Mouse (Mus musculus) urinary bladder, postnatal 36 days (tissue): ENCODE measurements around the gene Dph7.
A peak's percentile ranks its signal among the peaks of the same experiment; 100 is the strongest.
"Not testable (repeated sequence)": the region's sequence is repeated elsewhere in the genome, so short reads cannot be mapped to it uniquely, and the experiment has no call there.

Experiments used
- DNase-seq, 2 experiments: peaks; one replicate each; pipeline ENCODE4 v3.0.0; 2022; ENCODE audit warnings: low spot score in 2 of 2, mixed read lengths in 1 of 2

Dph7 gene

GRCm38 (mm10) chr2:24970386-24970785, 8.2 kb downstream of the Dph7 start:
- DNase-seq, result no peak

- DNase-seq, result not testable (repeated sequence)
These were observed 12.3 kb downstream of the Dph7 start for GRCm38 (mm10) chr2:24974452-24974851.

GRCm38 (mm10) chr2:24974906-24975703, 12.9 kb downstream of the Dph7 start, which contains the start of gene Mrpl41:
TSS of gene Mrpl41 (minus strand) at chr2:24975098.
- peak; percentile 90 to 97 for DNase-seq

GRCm38 (mm10) chr2:24975704-24976297, 13.6 kb downstream of the Dph7 start, which contains the start of gene Pnpla7:
TSS of gene Pnpla7 (plus strand) at chr2:24976033.
- DNase-seq, result peak; percentile 55 to 82

GRCm38 (mm10) chr2:24976960-24977359, 14.8 kb downstream of the Dph7 start:
- DNase-seq, result no peak

GRCm38 (mm10) chr2:24987762-24988161, 25.6 kb downstream of the Dph7 start:
- no peak for DNase-seq

- DNase-seq, result no peak
These were observed 33.1 kb downstream of the Dph7 start for GRCm38 (mm10) chr2:24995332-24995731.

GRCm38 (mm10) chr2:24996471-24996870, 34.3 kb downstream of the Dph7 start:
- no peak for DNase-seq

- no peak for DNase-seq
These were observed 38.5 kb downstream of the Dph7 start for GRCm38 (mm10) chr2:25000544-25001235.

- DNase-seq, result no peak
These were observed 42.0 kb downstream of the Dph7 start for GRCm38 (mm10) chr2:25003946-25004786.

- DNase-seq, result no peak
These were observed 44.6 kb downstream of the Dph7 start for GRCm38 (mm10) chr2:25006767-25007166.

GRCm38 (mm10) chr2:25008250-25008649, 46.0 kb downstream of the Dph7 start:
- no peak for DNase-seq
